Mouse (Mus musculus) CD4-positive helper T cell, adult 2 months (primary cell): ENCODE data around the gene Dcun1d5.
A peak's percentile ranks its signal among the peaks of the same experiment; 100 is the strongest.
"Not testable (repeated sequence)": the region's sequence is repeated elsewhere in the genome, so short reads cannot be mapped to it uniquely, and the experiment has no call there.

Experiments used
- DNase-seq: peaks from one replicate; pipeline ENCODE4 v3.0.0-alpha.2; 2012; ENCODE audit warnings: low read depth, missing footprints, low spot score

The Dcun1d5 gene

DNA sequence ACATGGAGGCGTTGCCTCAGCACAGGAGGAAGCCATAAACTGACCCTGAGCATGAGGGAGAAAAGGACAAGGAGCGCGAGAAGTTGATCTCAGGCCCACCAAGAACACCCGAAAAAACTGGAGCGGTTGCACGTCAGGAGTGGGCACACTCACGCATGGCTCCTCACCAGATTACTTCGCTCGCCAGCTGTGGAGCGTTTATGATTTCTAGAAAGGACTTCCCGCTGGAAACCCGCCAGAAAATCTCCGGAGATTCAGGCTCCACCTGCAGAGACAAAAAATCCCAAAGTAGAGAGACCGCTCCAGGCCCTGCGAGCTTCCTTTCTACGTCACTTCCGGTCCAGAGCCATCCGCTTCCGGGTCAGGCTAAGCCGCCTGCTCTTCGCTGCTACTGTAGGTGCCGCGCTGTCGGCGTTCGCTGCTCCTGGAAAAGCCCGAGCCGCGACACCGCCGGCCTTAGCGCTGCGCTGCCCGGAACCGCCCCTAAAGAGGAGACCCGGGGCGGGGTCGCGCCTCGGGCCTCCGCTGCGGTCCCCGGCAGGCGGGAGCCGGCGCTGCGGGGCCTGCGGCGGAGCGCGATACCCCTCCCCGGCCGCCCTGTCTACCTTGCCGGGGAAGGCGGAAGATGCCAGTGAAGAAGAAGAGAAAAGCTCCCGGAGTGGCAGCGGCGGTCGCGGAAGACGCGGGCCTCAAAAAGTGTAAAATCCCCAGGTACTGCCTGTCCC lies at the start of gene Dcun1d5, which contains the start of gene Dync2h1:
Gene Dcun1d5 (plus strand): TSS at position 349 of the 725 bp plus-strand sequence.
Gene Dync2h1 (minus strand): TSS at position 275 of the 725 bp plus-strand sequence.
- peak; percentile 95 for DNase-seq

DNA sequence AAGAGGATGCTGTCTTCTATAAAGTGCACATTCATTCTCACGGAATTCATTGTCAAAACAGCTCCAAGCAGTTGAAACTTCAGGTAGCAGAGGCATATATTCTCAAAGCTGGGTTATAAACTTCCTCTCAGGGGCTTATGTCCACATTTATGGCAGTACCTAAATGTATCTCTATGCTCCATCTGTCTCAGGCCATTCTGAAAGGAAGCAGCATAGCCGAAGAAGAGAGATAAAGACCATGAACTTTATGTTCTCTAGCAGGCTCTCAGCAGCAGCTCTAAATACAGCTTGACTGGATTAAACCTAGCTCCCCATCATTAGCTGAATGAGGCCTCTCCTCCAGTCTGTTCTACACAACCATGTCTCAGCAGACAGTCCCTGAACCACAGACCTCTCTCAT lies 29.9 kb upstream of the Dcun1d5 start:
- DNase-seq = no peak

DNA sequence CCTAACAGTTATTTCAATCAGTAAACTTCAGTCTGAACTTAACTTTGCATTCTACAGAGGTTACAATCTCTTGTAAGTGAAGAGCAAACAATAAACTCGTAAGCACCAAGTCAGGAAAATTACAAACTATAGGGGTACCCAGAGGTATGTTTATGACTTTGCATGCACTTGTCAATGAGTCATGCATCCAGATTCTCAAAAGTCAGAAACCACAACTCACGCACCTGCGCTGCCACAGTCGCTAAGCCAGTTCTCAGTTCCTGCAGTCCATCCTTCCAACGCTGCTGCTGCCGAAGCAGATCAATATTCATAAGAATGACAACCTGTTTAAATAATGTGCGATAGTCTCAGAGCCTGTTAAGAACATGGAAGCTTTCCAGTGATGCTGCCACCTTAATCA lies 25.7 kb upstream of the Dcun1d5 start:
- DNase-seq = no peak

DNA sequence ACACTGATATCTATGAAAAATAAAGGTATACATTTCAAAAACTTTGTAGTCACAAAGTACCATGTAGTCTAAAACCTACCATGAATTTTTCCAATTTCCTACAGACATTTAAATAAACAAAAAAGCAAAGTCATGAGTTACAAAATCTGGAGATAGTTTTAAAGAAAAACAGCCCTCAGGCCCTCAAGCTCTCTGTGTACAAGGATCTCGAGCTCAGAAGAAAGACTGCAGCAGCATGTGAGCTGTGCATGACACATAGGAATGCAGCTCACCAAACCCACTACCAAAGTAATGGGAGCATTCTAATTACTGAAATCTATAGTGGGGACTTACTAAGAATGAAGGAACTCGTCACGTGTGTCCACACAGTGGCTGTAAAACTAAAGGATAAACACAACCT lies 24.6 kb upstream of the Dcun1d5 start:
- DNase-seq = no peak

DNA sequence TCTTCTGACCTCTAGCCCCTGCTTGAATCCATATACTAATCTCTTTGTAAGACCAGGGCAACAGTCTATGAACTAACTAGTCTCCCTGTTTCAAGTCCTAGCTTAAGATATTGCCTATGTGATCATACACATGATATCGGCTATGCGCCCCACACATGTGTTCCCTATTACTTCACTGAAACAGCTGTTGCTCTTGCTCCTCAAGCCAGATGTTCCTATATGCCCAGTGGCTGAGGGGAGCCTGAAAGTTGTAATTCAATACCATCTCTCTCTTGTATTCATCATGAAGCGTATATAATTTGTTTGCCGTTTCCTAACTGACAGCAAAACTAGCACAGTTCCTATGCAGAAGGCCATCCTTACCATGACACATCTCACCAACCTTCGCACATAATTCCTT lies 23.6 kb upstream of the Dcun1d5 start:
- DNase-seq = no peak

DNA sequence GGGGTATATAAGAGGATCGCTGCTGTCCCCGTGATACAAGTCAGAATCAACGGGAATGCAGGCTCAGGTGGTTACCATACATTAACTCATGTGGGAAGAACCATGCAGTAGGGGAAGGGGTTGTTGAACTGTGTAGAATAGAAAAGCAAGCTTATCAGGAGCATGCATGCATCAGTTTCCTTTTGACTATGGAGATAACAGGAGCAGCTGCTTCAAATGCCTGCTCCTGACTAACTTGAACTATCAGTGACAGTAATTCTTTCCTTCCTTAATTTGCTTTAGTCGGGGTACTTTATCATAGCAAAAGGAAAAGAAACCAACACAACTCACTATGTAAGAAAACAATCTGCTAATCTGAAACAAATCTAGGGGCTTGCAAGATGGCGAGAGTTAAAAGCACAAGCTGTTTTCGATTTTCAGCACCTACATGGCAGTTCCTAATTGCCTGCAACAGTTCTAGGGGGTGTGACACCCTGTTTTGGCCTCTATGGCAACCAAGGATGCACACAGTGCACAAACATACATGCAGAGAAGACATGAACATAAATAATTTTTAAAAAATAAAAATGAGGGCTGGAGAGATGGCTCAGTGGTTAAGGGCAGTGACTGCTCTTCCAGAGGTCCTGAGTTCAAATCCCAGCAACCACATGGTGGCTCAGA lies 16.9 kb upstream of the Dcun1d5 start:
- no peak for DNase-seq

DNA sequence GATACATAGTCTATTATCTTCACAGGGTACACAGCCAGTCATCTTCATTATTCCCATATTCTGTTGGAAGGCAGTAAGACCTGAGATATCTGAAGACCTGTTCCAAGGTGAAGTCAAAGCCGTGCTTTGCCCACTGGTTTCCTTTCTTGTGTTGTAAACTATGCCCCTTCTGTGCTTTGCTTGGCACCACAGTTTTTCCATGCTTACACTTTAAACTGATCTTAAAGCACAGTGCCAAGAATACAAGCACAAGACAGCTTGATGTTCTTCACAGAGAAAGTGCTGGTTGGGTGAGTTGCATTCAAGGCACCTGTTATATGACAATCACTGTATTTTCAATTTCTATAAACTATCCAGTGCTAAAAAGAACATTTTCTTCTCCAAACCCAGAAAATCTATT lies 10.6 kb upstream of the Dcun1d5 start:
- DNase-seq = no peak

DNA sequence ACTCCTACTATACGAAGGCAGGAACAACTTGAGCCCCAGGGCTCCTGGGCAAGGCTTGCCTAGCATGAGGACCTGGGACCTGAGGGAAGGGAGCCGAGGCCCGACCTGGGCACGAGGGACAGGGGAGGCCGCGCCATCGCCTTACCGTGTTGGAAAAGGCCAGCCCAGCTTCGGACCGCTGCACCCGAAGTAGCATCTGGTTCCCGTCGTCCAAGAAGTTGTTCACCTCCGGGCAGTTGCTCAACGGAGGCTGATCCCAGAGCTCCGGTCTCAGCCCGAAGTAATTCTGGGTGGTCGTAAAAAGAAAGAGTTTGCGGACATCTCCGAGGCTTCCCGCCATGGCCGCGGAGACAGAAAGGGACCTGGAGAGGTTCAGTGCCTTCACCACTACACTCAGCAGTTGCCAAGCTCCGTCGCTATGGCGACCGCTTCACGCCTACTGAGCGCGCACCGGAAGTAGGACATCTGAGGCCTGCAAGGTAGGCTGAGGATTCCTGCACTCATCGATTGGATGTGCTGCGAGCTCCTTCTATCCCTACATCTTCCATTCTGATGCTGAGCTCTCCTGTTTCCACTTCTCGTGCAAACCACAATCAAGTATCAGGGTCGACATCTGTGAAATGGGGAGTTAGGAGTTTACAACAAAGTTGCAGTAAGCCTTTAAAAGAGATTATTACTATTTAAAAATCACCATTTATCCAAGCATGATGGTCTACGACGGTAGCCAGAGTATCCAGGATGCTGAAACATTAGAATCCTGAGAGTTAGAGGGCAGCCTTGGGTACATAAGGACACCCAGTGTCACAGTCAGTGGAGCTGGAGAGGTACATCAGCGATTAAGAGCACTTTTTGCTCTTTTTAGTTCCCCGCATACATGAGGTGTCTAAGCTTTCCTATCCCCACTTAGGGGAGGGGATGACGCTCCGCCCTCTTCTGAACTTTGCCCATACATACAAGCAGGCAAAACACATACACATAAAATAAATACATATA lies 7.4 kb upstream of the Dcun1d5 start:
- DNase-seq = peak; percentile 91

DNA sequence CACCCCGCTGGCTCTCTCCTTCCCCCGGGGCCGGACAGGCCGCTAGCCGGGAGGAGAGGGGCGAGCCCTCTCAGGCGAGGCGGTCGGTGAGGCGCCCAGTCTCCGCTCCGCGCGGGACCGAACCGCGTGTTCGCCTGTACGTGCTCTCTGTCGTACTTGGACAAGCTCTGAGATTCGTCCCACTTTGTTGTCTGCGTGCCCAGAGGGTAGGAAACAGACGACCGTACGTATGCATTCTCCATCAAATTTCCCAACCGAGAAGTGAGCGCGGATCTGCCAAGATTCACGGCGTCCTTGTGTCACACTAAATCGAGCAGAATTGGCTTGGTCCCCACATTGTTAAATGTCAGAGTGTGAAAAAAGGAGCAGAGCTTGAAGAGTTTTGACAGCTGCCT lies 574 bp downstream of the Dcun1d5 start:
- no peak for DNase-seq

DNA sequence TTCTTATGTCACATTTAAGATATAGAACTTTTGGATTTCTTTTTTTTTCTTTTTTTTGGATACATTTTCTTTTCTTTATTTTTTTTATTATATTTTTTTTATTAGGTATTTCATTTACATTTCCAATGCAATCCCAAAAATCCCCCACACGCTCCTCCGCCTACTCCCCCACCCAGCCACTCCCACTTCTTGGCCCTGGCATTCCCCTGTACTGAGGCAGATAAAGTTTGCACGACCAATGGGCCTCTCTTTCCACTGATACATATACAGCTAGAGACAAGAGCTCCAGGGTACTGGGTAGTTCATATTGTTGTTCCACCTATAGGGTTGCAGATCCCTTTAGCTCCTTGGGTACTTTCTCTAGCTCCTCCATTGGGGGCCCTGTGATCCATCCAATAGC lies 6.4 kb downstream of the Dcun1d5 start:
- not testable (repeated sequence) for DNase-seq

DNA sequence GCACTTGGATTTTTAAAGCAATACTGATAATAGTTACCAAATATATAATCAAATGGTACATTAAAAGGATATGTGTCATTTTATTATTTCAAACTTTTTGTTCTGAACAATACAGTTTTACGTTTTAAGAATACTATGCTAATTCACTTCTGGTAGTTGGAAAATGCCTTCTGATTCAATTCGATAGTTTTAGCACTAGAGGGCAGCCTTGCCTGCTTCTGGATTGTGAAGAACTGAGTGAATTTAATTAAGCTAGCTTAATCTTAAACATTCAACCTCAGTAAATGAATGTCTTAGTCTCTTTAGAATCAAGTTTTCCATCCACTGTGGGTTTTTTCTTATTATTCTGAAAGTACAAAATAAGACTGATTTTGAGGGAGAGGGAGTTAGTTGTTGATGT lies 31.9 kb downstream of the Dcun1d5 start:
- peak; percentile 48 for DNase-seq

DNA sequence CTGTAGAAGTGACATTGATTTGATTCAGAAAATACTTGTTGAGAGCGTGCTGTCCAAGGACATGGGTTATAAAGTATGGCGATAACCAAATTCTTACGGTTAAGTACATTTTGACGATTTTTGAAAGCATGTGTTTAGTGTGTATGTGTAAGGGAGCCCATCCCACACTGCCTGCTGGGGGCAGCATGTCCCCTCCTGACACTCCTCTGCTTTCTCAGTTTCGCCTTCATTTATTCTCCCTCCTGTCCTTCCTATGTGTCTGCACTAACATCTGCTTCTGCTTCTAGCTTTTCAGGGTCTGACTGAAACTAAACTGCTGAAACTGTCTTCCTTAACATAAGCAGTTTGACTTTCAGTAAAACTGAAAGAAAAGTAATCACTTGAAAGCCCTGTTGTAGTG lies 36.7 kb downstream of the Dcun1d5 start:
- peak; percentile 21 for DNase-seq

DNA sequence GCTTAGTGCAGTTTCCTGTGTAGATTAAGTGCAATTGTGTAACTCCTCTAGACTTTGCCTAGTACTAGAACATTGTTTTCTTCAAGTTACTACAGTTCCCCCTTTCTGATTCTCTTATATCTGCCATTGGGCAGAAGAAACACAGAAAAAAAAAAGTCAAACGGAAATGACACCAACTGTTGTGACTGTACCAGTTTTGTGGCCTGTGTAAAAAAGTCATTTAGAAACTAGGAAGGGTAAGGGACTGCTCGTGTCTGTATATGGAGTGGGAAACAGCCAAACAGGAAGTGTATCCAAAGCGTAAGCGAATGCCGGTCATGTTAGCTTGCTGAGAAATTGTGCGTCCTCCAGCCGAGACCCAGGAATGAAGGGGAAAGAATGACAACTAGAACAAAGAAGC lies 37.1 kb downstream of the Dcun1d5 start:
- DNase-seq = peak; percentile 64

DNA sequence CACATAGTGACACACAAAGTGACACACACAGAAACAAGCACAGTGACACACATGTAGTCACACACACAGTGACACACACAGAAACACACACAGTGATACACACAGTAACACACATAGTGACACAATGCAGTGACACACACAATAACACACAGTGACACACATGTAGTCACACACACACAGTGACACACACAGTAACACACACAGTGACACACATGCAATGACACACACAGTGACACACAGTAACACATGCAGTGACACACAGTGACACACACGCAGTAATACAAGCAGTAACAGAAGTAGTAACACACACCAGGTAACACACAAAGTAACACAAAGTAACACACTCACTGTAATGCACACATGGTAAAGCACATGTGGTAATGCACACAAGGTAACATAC lies 54.3 kb downstream of the Dcun1d5 start:
- no peak for DNase-seq

DNA sequence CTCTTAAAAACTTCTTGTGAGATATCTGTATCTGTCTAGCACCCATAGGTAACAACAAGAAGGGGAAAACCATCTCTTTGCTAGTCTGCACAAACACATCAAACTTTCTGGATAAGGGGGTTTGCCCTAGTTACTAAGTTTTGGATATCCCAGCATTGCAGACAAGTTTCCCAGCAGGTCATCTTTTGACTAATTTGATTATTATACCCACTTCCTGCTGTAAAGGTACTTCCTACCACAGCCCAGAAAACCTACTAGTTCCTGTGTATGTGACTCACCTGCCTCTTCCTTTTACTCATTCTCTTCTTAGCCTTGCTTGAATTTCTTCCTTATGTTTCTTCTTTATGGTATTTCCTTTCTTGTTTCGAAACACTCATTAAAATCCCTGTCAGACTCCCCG lies 55.6 kb downstream of the Dcun1d5 start:
- DNase-seq = peak; percentile 35

DNA sequence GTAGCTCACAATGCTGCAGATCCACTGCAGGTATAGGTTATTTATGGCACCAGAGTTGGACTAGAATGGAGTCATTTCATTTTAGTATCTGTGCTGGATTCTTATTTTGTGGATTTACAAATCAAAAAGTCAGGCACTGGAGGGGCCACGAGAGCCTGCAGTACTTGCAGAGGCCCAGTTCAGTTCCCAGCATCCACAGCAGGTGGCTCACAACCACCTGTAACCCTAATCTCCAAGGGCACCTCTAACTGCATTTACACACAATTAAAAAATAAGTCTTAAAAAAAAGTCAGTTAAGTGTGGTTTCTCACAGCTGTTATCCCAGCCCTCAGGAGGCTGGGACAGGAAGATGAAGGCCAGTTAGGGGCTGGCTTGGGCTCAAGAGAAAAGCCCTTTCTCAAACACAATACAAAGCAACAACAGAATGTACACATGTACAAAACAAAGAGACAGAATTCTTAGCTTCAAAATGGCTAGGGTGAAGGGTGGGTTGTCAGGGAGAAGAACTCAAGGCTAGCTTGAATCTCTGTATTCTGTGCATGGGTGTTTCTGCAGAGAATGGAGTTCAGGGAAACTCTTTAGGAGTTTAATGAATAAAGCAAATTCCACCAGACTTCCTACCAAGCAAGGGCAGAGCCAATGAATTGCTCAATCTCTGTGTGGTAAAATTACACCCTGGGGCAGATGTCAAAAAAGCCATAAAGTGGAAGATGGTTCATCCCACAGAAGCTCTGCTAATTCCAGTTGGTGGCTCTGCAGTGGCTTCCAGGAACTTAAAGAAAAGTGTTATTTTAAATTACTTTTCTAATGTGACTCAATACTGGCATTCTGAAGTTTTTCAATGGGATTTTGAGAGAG lies 68.7 kb downstream of the Dcun1d5 start:
- no peak for DNase-seq
